Mouse (Mus musculus) MEL (cell line): Measurements from ENCODE around the gene H1fnt.

Experiments
- CTCF ChIP-seq, 3 experiments: IDR thresholded peaks in 2 of 3; conservative IDR thresholded peaks in 1 of 3; 2 replicates each; pipeline ENCODE4 v1.5.1; 2011 to 2012; ENCODE audit warnings: low read length in 3 of 3, low read depth in 2 of 3, mild to moderate bottlenecking in 2 of 3, improper control_type of control experiment in 1 of 3, inconsistent platforms in 1 of 3, mixed read lengths in 1 of 3, moderate library complexity in 1 of 3; ENCODE audit not compliant: control insufficient read depth in 1 of 3, insufficient read depth in 1 of 3, poor library complexity in 1 of 3, severe bottlenecking in 1 of 3
- EP300 ChIP-seq, 2 experiments: IDR thresholded peaks; 2 replicates each; pipeline ENCODE4 v1.6.1; 2011; ENCODE audit warnings: improper control_type of control experiment in 2 of 2, low read length in 2 of 2, low read depth in 1 of 2, mild to moderate bottlenecking in 1 of 2
- MYC ChIP-seq: IDR thresholded peaks from 2 replicates; pipeline ENCODE4 v1.6.1; 2011; ENCODE audit warnings: low read depth, mild to moderate bottlenecking, low read length, improper control_type of control experiment, moderate library complexity
- POLR2A ChIP-seq, 2 experiments: IDR thresholded peaks; 2 replicates each; pipeline ENCODE4 v1.6.1; 2011 to 2012; ENCODE audit warnings: low read length in 2 of 2, mild to moderate bottlenecking in 2 of 2, control low read depth in 1 of 2, improper control_type of control experiment in 1 of 2, low read depth in 1 of 2, moderate library complexity in 1 of 2; ENCODE audit not compliant: control insufficient read depth in 1 of 2, insufficient read depth in 1 of 2, poor library complexity in 1 of 2
- TAL1 ChIP-seq: IDR thresholded peaks from 2 replicates; pipeline ENCODE4 v1.6.1; 2012; ENCODE audit warnings: mild to moderate bottlenecking, inconsistent platforms, low read length, moderate library complexity, mixed read lengths
- UBTF ChIP-seq: IDR thresholded peaks from 2 replicates; pipeline ENCODE4 v1.6.1; 2012; ENCODE audit warnings: low read depth, mild to moderate bottlenecking, inconsistent platforms, low read length, improper control_type of control experiment, moderate library complexity, borderline replicate concordance; ENCODE audit not compliant: insufficient read depth
- USF1 ChIP-seq: IDR thresholded peaks from 2 replicates; pipeline ENCODE4 v1.6.1; 2014; ENCODE audit warnings: low read depth, mild to moderate bottlenecking, inconsistent platforms, low read length, improper control_type of control experiment, moderate library complexity

DNA sequence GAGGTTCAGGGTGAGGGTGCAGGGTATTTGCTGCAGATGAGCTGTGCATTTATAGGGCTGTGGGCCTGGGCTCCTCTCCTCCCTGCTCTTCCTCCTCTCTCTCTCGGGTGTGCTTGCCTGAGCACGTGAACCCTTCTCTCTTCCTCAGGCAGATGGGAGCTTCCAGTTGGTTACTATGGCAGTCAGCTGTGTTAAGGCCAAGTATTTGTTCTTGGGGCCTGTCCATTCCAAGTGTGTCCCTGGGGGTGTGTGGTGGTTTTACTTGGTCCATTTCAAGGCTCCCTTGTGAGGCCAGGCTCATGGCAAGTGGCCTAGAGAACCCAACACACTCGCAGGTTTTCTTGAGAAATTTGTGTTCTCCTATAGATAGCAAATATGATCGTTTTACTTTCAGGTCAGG, 36.2 kb downstream of the H1fnt start, which contains the start of the genes Gm44579 and Olfr287:
- TF ChIP-seq CTCF (IDR thresholded peaks at IDR 0.05 in 2 of 3, conservative IDR thresholded peaks at IDR 0.05 in 1 of 3; ENCODE audit: control insufficient read depth in 1 of 3, insufficient read depth in 1 of 3, low read depth in 2 of 3, low read length in 3 of 3, poor library complexity in 1 of 3, severe bottlenecking in 1 of 3) (no peak), UBTF (no peak), POLR2A (IDR thresholded peaks at IDR 0.05; ENCODE audit: control insufficient read depth in 1 of 2, insufficient read depth in 1 of 2, low read depth in 1 of 2, low read length in 2 of 2, poor library complexity in 1 of 2) (no peak), EP300 (IDR thresholded peaks at IDR 0.05; ENCODE audit: low read depth in 1 of 2, low read length in 2 of 2) (no peak), MYC (no peak), TAL1 (no peak), USF1 (no peak)
